11 mouse cellular contexts compared by ENCODE assay signal in the genomic region with DNA sequence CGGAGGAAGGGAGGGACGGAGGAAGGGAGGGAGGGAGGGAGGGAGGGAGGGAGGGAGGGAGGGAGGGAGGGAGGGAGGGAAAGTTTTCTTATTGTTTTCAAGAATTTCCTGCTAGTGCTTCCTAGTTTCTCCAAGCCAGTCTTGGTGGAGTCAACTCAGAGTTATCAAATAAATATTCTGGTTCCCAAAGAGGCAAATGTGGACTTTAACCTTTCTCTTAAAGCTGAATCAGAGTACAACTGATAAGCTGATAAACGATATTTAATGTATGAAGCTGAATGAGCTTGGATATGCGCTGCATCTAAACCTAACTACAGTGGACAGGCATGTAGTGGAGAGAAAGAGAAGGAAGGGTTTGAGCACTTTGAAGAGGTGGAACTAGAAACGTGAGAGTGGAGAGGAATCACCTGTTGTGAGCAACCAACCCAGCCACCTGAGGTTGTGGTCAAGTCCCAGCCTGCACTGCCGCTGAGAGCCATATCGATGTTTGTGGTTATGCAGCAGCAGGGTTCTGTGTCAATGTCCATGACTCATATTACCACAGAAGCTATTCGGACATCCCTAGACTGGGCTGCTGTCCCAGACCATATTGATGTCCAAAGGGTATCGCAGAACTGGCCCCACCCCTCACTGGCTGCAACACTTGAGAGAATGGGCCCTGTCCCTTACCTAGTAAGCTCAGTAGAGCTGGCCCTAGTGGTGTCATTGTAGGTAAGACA. TPM values are rescaled to one million over a fixed set of nuclear protein-coding genes. Genes with fewer than 3 reads are reported as not detected.
A peak's percentile ranks its signal among the peaks of the same experiment; 100 is the strongest.
DNase-seq lines count a peak whose midpoint lies in the region; ATAC-seq and TF ChIP-seq lines count a peak whose summit lies in the region.
"Had no signal": no experiment of that assay in that cellular context is flagged by ENCODE, and none has a peak within 500 bp of the region (broad histone marks: within the 10 kb centered on the region; RNA-seq: fewer than 3 reads in every experiment).

No protein-coding gene starts in this region.

- 79% methylated on average over 7 of the region's 9 CpGs for WGBS in lung, postnatal 0 days
- 69% methylated on average over 7 of the region's 9 CpGs for WGBS in lung, adult 2 months
- WGBS in stomach, embryonic 16.5 days: 63% methylated on average over 7 of the region's 9 CpGs
- WGBS in limb, embryonic 10.5 days: 82% methylated on average over 8 of the region's 9 CpGs

- DNase-seq in adrenal gland, postnatal 36 days: peak; percentile 16 to 18
- no peak for DNase-seq in adrenal gland, adult 18-20 months (ENCODE audit: low spot score in 2 of 2)
- no peak for DNase-seq in lung, postnatal 0 days (ENCODE audit: low spot score)
- no peak for DNase-seq in lung, adult 2 months
- DNase-seq in gastrocnemius, postnatal 25 days: peak; percentile 19
- DNase-seq in limb, embryonic 10.5 days (ENCODE audit: low spot score): no peak
- no peak for DNase-seq in spleen, postnatal 4 days (ENCODE audit: low spot score in 2 of 2)
- DNase-seq: cerebellum, adult 2 months; layer of hippocampus, postnatal 36 days had no signal

- ATAC-seq in lung, postnatal 0 days: peak; percentile 11; the same call in 1 of the 2 replicates
- peak; percentile 81 for ATAC-seq in stomach, embryonic 16.5 days (ENCODE audit: insufficient read depth, low FRiP score)

- H3K27ac ChIP-seq in lung, postnatal 0 days (ENCODE audit: low read length): no peak overlapping the region
- peak overlapping the region; percentile 14; the same call in 1 of the 2 replicates for H3K27ac ChIP-seq in stomach, embryonic 16.5 days (ENCODE audit: low read length)
- H3K27ac ChIP-seq in limb, embryonic 10.5 days: no peak overlapping the region
- H3K27ac ChIP-seq: limb, embryonic 12.5 days had no signal

- H3K4me2 ChIP-seq in lung, postnatal 0 days (replicated peaks; ENCODE audit: low read depth, low read length): no peak overlapping the region
- H3K4me2 ChIP-seq in stomach, embryonic 16.5 days (ENCODE audit: low read depth, low read length): no peak overlapping the region
- H3K4me2 ChIP-seq: limb, embryonic 12.5 days had no signal

- no peak for TF ChIP-seq EP300 in lung, postnatal 0 days (IDR thresholded peaks at IDR 0.05)

- H3K36me3 ChIP-seq in lung, postnatal 0 days (ENCODE audit: insufficient read depth, low read length): no peaks in the 10 kb centered on the region
- H3K36me3 ChIP-seq in stomach, embryonic 16.5 days (ENCODE audit: control insufficient read depth, insufficient read depth, low read length): no peaks in the 10 kb centered on the region
- no peaks in the 10 kb centered on the region for H3K36me3 ChIP-seq in limb, embryonic 10.5 days
- H3K36me3 ChIP-seq: limb, embryonic 12.5 days had no signal

- no peak overlapping the region for H3K4me3 ChIP-seq in lung, postnatal 0 days (ENCODE audit: low read depth, low read length)
- no peak overlapping the region for H3K4me3 ChIP-seq in lung, adult 2 months (replicated peaks; ENCODE audit: extremely low read depth, low read depth, low read length)
- H3K4me3 ChIP-seq in stomach, embryonic 16.5 days (replicated peaks; ENCODE audit: low read length): no peak overlapping the region
- H3K4me3 ChIP-seq in limb, embryonic 10.5 days: no peak overlapping the region
- H3K4me3 ChIP-seq: limb, embryonic 12.5 days had no signal

- no peaks in the 10 kb centered on the region for H3K9me3 ChIP-seq in lung, postnatal 0 days (ENCODE audit: low read length)
- H3K9me3 ChIP-seq in stomach, embryonic 16.5 days (replicated peaks; ENCODE audit: control insufficient read depth, low read length): no peaks in the 10 kb centered on the region
- no peaks in the 10 kb centered on the region for H3K9me3 ChIP-seq in limb, embryonic 10.5 days (replicated peaks)
- H3K9me3 ChIP-seq: limb, embryonic 12.5 days had no signal

- H3K9ac ChIP-seq in lung, postnatal 0 days (replicated peaks; ENCODE audit: low read depth): no peak overlapping the region
- no peak overlapping the region for H3K9ac ChIP-seq in stomach, embryonic 16.5 days (ENCODE audit: low read length)
- H3K9ac ChIP-seq: limb, embryonic 12.5 days had no signal

- TF ChIP-seq POLR2A in lung, adult 2 months (IDR thresholded peaks at IDR 0.05; ENCODE audit: borderline replicate concordance, extremely low read depth, low read depth, low read length): no peak

- no peaks in the 10 kb centered on the region for H3K4me1 ChIP-seq in lung, postnatal 0 days (ENCODE audit: insufficient read depth, low read depth, low read length)
- H3K4me1 ChIP-seq in lung, adult 2 months (ENCODE audit: control insufficient read depth, insufficient read depth, low read length): no peaks in the 10 kb centered on the region
- H3K4me1 ChIP-seq in stomach, embryonic 16.5 days (ENCODE audit: control insufficient read depth, insufficient read depth, low read length): no peaks in the 10 kb centered on the region
- H3K4me1 ChIP-seq in limb, embryonic 10.5 days: no peaks in the 10 kb centered on the region
- H3K4me1 ChIP-seq: limb, embryonic 12.5 days had no signal

- H3K27me3 ChIP-seq in lung, postnatal 0 days (replicated peaks; ENCODE audit: insufficient read depth, low read length): no peaks in the 10 kb centered on the region
- H3K27me3 ChIP-seq in stomach, embryonic 16.5 days (ENCODE audit: control insufficient read depth, insufficient read depth, low read length): no peaks in the 10 kb centered on the region
- H3K27me3 ChIP-seq in limb, embryonic 10.5 days (ENCODE audit: low read depth, poor library complexity, severe bottlenecking): no peaks in the 10 kb centered on the region
- H3K27me3 ChIP-seq: limb, embryonic 12.5 days had no signal

- TF ChIP-seq CTCF in lung, postnatal 0 days (IDR thresholded peaks at IDR 0.05): no peak
- no peak for TF ChIP-seq CTCF in lung, adult 2 months (IDR thresholded peaks at IDR 0.05; ENCODE audit: insufficient read depth, low read length)

RNA-seq across cellular contexts. Expression of a gene that starts 16.4 kb away (rescaled TPM):
- 1 to 10 TPM; 6.0 to 7.1 TPM for total RNA-seq in adrenal gland, postnatal 36 days (2021)
- total RNA-seq in adrenal gland, adult 18-20 months (2021): 10 to 100 TPM in 1 of 2 experiments, 1 to 10 TPM in 1; 5.2 to 10.5 TPM
- 216 and 320 TPM in 2 replicates for polyA plus RNA-seq in lung, postnatal 0 days (2015; fragmentation: Nextera tagmentation; extraction: Ambion mirVana)
- polyA plus RNA-seq in lung, adult 2 months (2012; rRNA removed): 146 and 213 TPM in 2 replicates
- 1 to 10 TPM; 1.7 to 2.4 TPM for total RNA-seq in gastrocnemius, postnatal 25 days (2021)
- 85.5 and 91.9 TPM in 2 replicates for polyA plus RNA-seq in stomach, embryonic 16.5 days (2015; fragmentation: Nextera tagmentation; extraction: Ambion mirVana)
- polyA plus RNA-seq in limb, embryonic 10.5 days (2016; fragmentation: Nextera tagmentation; extraction: Ambion mirVana): 6.9 and 10.6 TPM in 2 replicates

Comparison
In these comparisons a context has a peak if more than half of its experiments do, and no peak if none do; other contexts are left out.
1. DNase-seq: peak in adrenal gland, postnatal 36 days (2 of 2) and gastrocnemius, postnatal 25 days (single experiment); none in adrenal gland, adult 18-20 months (0 of 2), lung, postnatal 0 days (single experiment), lung, adult 2 months (single experiment), limb, embryonic 10.5 days (single experiment) and spleen, postnatal 4 days (0 of 2).